Mouse (Mus musculus): ENCODE data around the gene Drap1. TPM values are rescaled to one million over a fixed set of nuclear protein-coding genes. Genes with fewer than 3 reads are reported as not detected.

Drap1 gene
- polyA plus RNA-seq, 1 experiment = 195 TPM

DNA sequence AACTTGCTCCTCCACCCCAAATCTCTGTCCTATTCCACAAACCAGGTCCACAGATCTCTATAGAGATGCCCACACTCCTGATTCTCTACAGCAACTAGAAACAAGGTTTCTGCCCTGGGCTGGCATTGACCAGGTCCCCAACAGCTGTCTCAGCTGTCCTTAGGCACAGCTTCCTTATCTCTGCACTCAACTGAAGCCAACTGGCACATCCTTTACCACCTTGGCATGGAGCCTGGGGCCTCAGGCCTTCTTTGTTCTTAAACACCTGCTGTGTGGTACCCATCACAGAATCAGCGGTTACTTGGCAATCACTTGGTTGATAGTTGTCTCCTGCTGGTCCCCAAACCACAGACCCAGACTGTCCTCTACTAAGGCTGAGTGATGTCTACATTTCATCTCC lies 5.6 kb upstream of the Drap1 start:
- TF ChIP-seq CTCF (IDR thresholded peaks at IDR 0.05; ENCODE audit: control insufficient read depth, insufficient read depth, low read length) = no peak
- no peak for TF ChIP-seq POLR2A (IDR thresholded peaks at IDR 0.05; ENCODE audit: borderline replicate concordance, control insufficient read depth, low read depth, low read length)
- no peak overlapping the region for H3K4me3 ChIP-seq (replicated peaks; ENCODE audit: control insufficient read depth, low read depth, low read length)
- WGBS = 53% methylated on average over 1 of the region's 1 CpGs
- no peaks in the 10 kb centered on the region; the same call in 1 of the 2 replicates for H3K4me1 ChIP-seq (ENCODE audit: control insufficient read depth, insufficient read depth, low read length)
- H3K27ac ChIP-seq (ENCODE audit: control insufficient read depth, insufficient read depth, low read depth, low read length, poor library complexity) = no peak overlapping the region

DNA sequence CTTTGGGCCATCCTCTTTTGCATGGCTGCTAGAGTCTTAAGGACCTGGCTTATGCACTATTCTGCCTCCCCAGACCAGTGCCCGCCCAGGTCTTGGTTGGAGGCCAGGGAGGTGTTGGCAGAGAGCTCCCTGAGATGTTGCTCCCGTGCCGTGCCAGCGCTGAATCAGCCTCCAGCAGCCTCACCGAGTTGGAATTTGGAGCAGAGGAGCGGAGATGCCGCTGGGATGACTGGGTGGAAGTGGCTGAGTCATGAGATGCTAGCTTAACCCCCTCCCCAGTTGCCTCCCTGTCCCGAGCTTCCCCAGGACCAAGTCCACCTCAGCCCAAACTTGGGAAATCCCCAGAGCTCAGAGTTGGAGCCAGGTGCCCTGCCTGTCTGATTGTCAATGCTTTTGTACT lies 5.0 kb upstream of the Drap1 start:
- Histone ChIP-seq H3K4me1 (ENCODE audit: control insufficient read depth, insufficient read depth, low read length) (no peaks in the 10 kb centered on the region; the same call in 1 of the 2 replicates), H3K4me3 (replicated peaks; ENCODE audit: control insufficient read depth, low read depth, low read length) (no peak overlapping the region), H3K27ac (ENCODE audit: control insufficient read depth, insufficient read depth, low read depth, low read length, poor library complexity) (no peak overlapping the region)
- TF ChIP-seq CTCF (IDR thresholded peaks at IDR 0.05; ENCODE audit: control insufficient read depth, insufficient read depth, low read length) (no peak), POLR2A (IDR thresholded peaks at IDR 0.05; ENCODE audit: borderline replicate concordance, control insufficient read depth, low read depth, low read length) (no peak)
- 80% methylated on average over 8 of the region's 8 CpGs for WGBS

DNA sequence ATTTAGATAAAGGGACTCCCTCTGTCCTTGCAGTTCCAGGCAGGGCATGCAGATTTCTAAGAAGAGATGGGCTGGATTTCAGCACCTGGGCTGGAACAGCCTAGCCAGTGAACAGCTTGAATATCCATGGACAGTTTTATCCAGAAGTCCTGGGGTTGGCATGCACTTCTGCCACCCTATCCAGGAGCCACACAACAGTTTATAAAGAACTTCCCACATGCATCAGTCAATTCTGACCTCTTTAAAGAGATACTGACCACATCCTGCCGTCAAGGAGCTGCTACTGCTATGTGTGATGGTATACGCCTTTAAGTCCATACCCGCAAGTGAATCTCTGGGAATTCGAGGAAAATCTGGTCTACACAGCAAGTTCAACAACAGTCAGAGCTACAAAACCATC lies 4.4 kb upstream of the Drap1 start:
- H3K27ac ChIP-seq (ENCODE audit: control insufficient read depth, insufficient read depth, low read depth, low read length, poor library complexity) = no peak overlapping the region
- H3K4me1 ChIP-seq (ENCODE audit: control insufficient read depth, insufficient read depth, low read length) = no peaks in the 10 kb centered on the region; the same call in 1 of the 2 replicates
- TF ChIP-seq CTCF (IDR thresholded peaks at IDR 0.05; ENCODE audit: control insufficient read depth, insufficient read depth, low read length) (no peak), POLR2A (IDR thresholded peaks at IDR 0.05; ENCODE audit: borderline replicate concordance, control insufficient read depth, low read depth, low read length) (no peak)
- 69% methylated on average over 4 of the region's 4 CpGs for WGBS
- H3K4me3 ChIP-seq (replicated peaks; ENCODE audit: control insufficient read depth, low read depth, low read length) = no peak overlapping the region

GRCm38 (mm10) chr19:5428083-5428482 lies 3.3 kb upstream of the Drap1 start:
- H3K4me3 ChIP-seq (replicated peaks; ENCODE audit: control insufficient read depth, low read depth, low read length) = no peak overlapping the region
- no peak overlapping the region for H3K27ac ChIP-seq (ENCODE audit: control insufficient read depth, insufficient read depth, low read depth, low read length, poor library complexity)
- H3K4me1 ChIP-seq (ENCODE audit: control insufficient read depth, insufficient read depth, low read length) = no peaks in the 10 kb centered on the region; the same call in 1 of the 2 replicates
- TF ChIP-seq CTCF (IDR thresholded peaks at IDR 0.05; ENCODE audit: control insufficient read depth, insufficient read depth, low read length) (no peak), POLR2A (IDR thresholded peaks at IDR 0.05; ENCODE audit: borderline replicate concordance, control insufficient read depth, low read depth, low read length) (no peak)
- WGBS = 61% methylated on average over 2 of the region's 2 CpGs

- WGBS = 90% methylated on average over 13 of the region's 13 CpGs
Observed at GRCm38 (mm10) chr19:5426640-5427290, 2.0 kb upstream of the Drap1 start.

GRCm38 (mm10) chr19:5425906-5426565 lies 1.3 kb upstream of the Drap1 start:
- Histone ChIP-seq H3K27ac (ENCODE audit: control insufficient read depth, insufficient read depth, low read depth, low read length, poor library complexity) (peak overlapping the region; percentile 85), H3K4me1 (ENCODE audit: control insufficient read depth, insufficient read depth, low read length) (no peaks in the 10 kb centered on the region; the same call in 1 of the 2 replicates), H3K4me3 (replicated peaks; ENCODE audit: control insufficient read depth, low read depth, low read length) (peak overlapping the region; percentile 100)
- WGBS = 86% methylated on average over 18 of the region's 18 CpGs
- TF ChIP-seq CTCF (IDR thresholded peaks at IDR 0.05; ENCODE audit: control insufficient read depth, insufficient read depth, low read length) (no peak), POLR2A (IDR thresholded peaks at IDR 0.05; ENCODE audit: borderline replicate concordance, control insufficient read depth, low read depth, low read length) (no peak)

More at GRCm38 (mm10) chr19:5426640-5427290, 2.0 kb upstream of the Drap1 start:
- TF ChIP-seq CTCF (IDR thresholded peaks at IDR 0.05; ENCODE audit: control insufficient read depth, insufficient read depth, low read length) (no peak), POLR2A (IDR thresholded peaks at IDR 0.05; ENCODE audit: borderline replicate concordance, control insufficient read depth, low read depth, low read length) (no peak)
- no peaks in the 10 kb centered on the region; the same call in 1 of the 2 replicates for H3K4me1 ChIP-seq (ENCODE audit: control insufficient read depth, insufficient read depth, low read length)
- H3K27ac ChIP-seq (ENCODE audit: control insufficient read depth, insufficient read depth, low read depth, low read length, poor library complexity) = no peak overlapping the region
- H3K4me3 ChIP-seq (replicated peaks; ENCODE audit: control insufficient read depth, low read depth, low read length) = no peak overlapping the region

- H3K27ac ChIP-seq (ENCODE audit: control insufficient read depth, insufficient read depth, low read depth, low read length, poor library complexity) = peak overlapping the region; percentile 86
- TF ChIP-seq CTCF (IDR thresholded peaks at IDR 0.05; ENCODE audit: control insufficient read depth, insufficient read depth, low read length) = no peak
- no peak for TF ChIP-seq POLR2A (IDR thresholded peaks at IDR 0.05; ENCODE audit: borderline replicate concordance, control insufficient read depth, low read depth, low read length)
- peak overlapping the region; percentile 66 for H3K4me3 ChIP-seq (replicated peaks; ENCODE audit: control insufficient read depth, low read depth, low read length)
- no peaks in the 10 kb centered on the region; the same call in 1 of the 2 replicates for H3K4me1 ChIP-seq (ENCODE audit: control insufficient read depth, insufficient read depth, low read length)
- WGBS = under 1% methylated on average over 47 of the region's 48 CpGs
Observed at GRCm38 (mm10) chr19:5424092-5424781, 542 bp downstream of the Drap1 start.

GRCm38 (mm10) chr19:5423561-5423960 lies 1.2 kb downstream of the Drap1 start:
- 57% methylated on average over 12 of the region's 12 CpGs for WGBS
- Histone ChIP-seq H3K4me1 (ENCODE audit: control insufficient read depth, insufficient read depth, low read length) (no peaks in the 10 kb centered on the region; the same call in 1 of the 2 replicates), H3K4me3 (replicated peaks; ENCODE audit: control insufficient read depth, low read depth, low read length) (no peak overlapping the region), H3K27ac (ENCODE audit: control insufficient read depth, insufficient read depth, low read depth, low read length, poor library complexity) (peak overlapping the region; percentile 86; the same call in 1 of the 2 replicates)
- TF ChIP-seq CTCF (IDR thresholded peaks at IDR 0.05; ENCODE audit: control insufficient read depth, insufficient read depth, low read length) (no peak), POLR2A (IDR thresholded peaks at IDR 0.05; ENCODE audit: borderline replicate concordance, control insufficient read depth, low read depth, low read length) (no peak)

All from bone marrow, adult 2 months (tissue).